ENCODE assay signal across 8 mouse cellular contexts in the genomic region with DNA sequence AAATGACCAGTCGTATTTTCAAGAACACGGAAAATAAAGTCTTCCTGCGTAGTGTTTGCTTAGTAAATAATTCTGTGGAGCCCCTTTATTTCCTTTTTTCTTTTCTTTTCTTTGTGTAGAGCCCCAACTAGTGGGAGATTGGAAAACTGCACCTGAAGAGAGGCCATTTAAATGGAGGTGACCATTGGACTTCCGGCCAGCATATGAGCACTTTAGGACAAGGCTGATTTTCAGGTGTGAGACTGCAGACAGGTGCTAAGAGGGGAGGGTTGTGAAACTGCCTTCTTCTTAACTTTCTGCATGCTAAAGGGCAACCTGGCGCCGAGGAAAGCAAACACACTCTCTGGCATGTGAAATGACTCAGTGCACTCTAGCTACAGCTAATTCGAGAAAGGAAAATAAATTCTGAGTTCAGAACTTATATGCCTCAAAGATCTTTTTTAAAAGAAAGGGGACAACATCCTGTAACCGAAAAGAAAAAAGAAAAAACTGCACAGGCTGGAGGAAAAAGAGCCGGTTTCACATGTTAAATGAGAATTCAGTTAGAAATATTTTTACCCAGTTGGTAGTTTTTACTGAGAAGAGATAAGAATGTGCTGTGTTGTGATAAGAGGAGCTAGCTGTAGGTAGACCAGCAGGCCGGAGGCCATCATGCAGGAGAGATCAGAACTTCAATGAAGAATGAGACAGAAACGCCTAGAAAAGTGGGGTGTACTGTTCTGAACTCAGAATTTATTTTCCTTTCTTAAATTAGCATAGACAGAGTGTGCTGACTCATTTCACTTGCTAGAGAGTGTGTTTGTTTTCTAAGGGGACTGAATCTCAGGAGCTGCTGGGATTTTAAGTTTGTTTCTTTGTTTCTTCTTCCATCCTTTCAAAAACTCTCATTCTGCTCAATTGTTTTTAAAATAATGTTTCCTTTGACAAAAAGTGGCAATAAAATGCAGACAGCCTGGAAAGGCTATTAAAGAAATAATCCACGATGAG.
DNase-seq lines count a peak whose midpoint lies in the region; ATAC-seq and TF ChIP-seq lines count a peak whose summit lies in the region.

No protein-coding gene starts in this region.

- peaks cover 18 to 26% of the 10 kb centered on the region in 2 experiments for H3K4me1 ChIP-seq in heart, embryonic 14.5 days (ENCODE audit: control insufficient read depth in 2 of 2, insufficient read depth in 2 of 2, low read length in 2 of 2)
- H3K4me1 ChIP-seq in kidney, postnatal 0 days (replicated peaks; ENCODE audit: insufficient read depth, low read length), result 0 out of 2 replicates have a peak, but pooled peaks cover 4% of the 10 kb centered on the region
- peaks cover 7 to 31% of the 10 kb centered on the region in 2 experiments for H3K4me1 ChIP-seq in liver, embryonic 14.5 days (replicated peaks; ENCODE audit: control insufficient read depth in 2 of 2, insufficient read depth in 2 of 2, low read length in 1 of 2)

- H3K27ac ChIP-seq in heart, embryonic 14.5 days (replicated peaks in 1 of 2; ENCODE audit: control insufficient read depth in 1 of 2, insufficient read depth in 1 of 2, low read depth in 2 of 2, low read length in 2 of 2), result no peak overlapping the region
- H3K27ac ChIP-seq in kidney, postnatal 0 days, result no peak overlapping the region
- peak overlapping the region; percentile 63 for H3K27ac ChIP-seq in liver, embryonic 14.5 days

- TF ChIP-seq CTCF in kidney, postnatal 0 days (IDR thresholded peaks at IDR 0.05; ENCODE audit: low read depth), result peak; percentile 94
- peak; percentile 77 for TF ChIP-seq CTCF in liver, embryonic 14.5 days (IDR thresholded peaks at IDR 0.05; ENCODE audit: low read depth)

- DNase-seq in CD4-positive, CD25-positive, alpha-beta regulatory T cell, adult 2 months (ENCODE audit: low read depth, low spot score), result peak; percentile 67
- DNase-seq in ZHBTc4 (ENCODE audit: low read depth, low spot score), result peak; percentile 40
- DNase-seq in embryo, embryonic 11 days, result peak; percentile 78
- DNase-seq in kidney, postnatal 0 days (ENCODE audit: low spot score), result peak; percentile 90
- peak; percentile 47 to 72 (median 57) for DNase-seq in liver, embryonic 14.5 days (ENCODE audit: low read depth in 3 of 3, low spot score in 3 of 3)
- peak; percentile 51 for DNase-seq in naive thymus-derived CD4-positive, alpha-beta T cell, adult 2 months (ENCODE audit: low read depth)
- peak; percentile 68 for DNase-seq in thymus, postnatal 0 days (ENCODE audit: low spot score)

- H3K9me3 ChIP-seq in heart, embryonic 14.5 days (ENCODE audit: control insufficient read depth, low read length), result no peaks in the 10 kb centered on the region
- no peaks in the 10 kb centered on the region for H3K9me3 ChIP-seq in kidney, postnatal 0 days (replicated peaks; ENCODE audit: low read length)
- no peaks in the 10 kb centered on the region for H3K9me3 ChIP-seq in liver, embryonic 14.5 days (ENCODE audit: control insufficient read depth, low read length)

- ATAC-seq in heart, embryonic 14.5 days (ENCODE audit: insufficient number of reproducible peaks, insufficient read depth, low FRiP score, low read depth), result no peak
- ATAC-seq in kidney, postnatal 0 days (replicated peaks; ENCODE audit: low FRiP score, low read depth), result peak; percentile 65; the same call in 1 of the 2 replicates
- peak; percentile 86 for ATAC-seq in liver, embryonic 14.5 days (ENCODE audit: insufficient read depth)

- H3K36me3 ChIP-seq in heart, embryonic 14.5 days (ENCODE audit: control insufficient read depth, insufficient read depth, low read length), result no peaks in the 10 kb centered on the region
- H3K36me3 ChIP-seq in kidney, postnatal 0 days (ENCODE audit: insufficient read depth, low read length), result no peaks in the 10 kb centered on the region
- H3K36me3 ChIP-seq in liver, embryonic 14.5 days (replicated peaks; ENCODE audit: control insufficient read depth, insufficient read depth, low read depth), result no peaks in the 10 kb centered on the region

- H3K9ac ChIP-seq in heart, embryonic 14.5 days (ENCODE audit: low read length), result peak overlapping the region; percentile 60; the same call in 1 of the 2 replicates
- H3K9ac ChIP-seq in kidney, postnatal 0 days (ENCODE audit: low read depth, low read length), result peak overlapping the region; percentile 4; the same call in 1 of the 2 replicates
- H3K9ac ChIP-seq in liver, embryonic 14.5 days (replicated peaks), result peak overlapping the region; percentile 50

- TF ChIP-seq EP300 in liver, embryonic 14.5 days (IDR thresholded peaks at IDR 0.05; ENCODE audit: low read depth), result peak; percentile 69

- H3K27me3 ChIP-seq in heart, embryonic 14.5 days (ENCODE audit: control insufficient read depth, insufficient read depth, low read length), result no peaks in the 10 kb centered on the region
- H3K27me3 ChIP-seq in kidney, postnatal 0 days (ENCODE audit: insufficient read depth, low read length), result no peaks in the 10 kb centered on the region
- H3K27me3 ChIP-seq in liver, embryonic 14.5 days (ENCODE audit: control insufficient read depth, insufficient read depth, low read length), result no peaks in the 10 kb centered on the region

- 38% methylated on average over 12 of the region's 12 CpGs for WGBS in heart, embryonic 14.5 days
- WGBS in kidney, postnatal 0 days, result 38% methylated on average over 12 of the region's 12 CpGs
- 10% methylated on average over 12 of the region's 12 CpGs for WGBS in liver, embryonic 14.5 days (ENCODE audit: insufficient replicate concordance)

- H3K4me3 ChIP-seq in heart, embryonic 14.5 days (ENCODE audit: control insufficient read depth in 1 of 2, insufficient read depth in 1 of 2, low read depth in 1 of 2, low read length in 2 of 2), result peak overlapping the region; percentile 21 to 24; a peak in 2 of 4 replicates
- peak overlapping the region; percentile 20 for H3K4me3 ChIP-seq in kidney, postnatal 0 days (replicated peaks; ENCODE audit: low read depth, low read length)
- H3K4me3 ChIP-seq in liver, embryonic 14.5 days (ENCODE audit: insufficient read depth in 1 of 2, low read depth in 2 of 2, low read length in 2 of 2), result peak overlapping the region; percentile 49 to 59

- peak overlapping the region; percentile 64 for H3K4me2 ChIP-seq in heart, embryonic 14.5 days (ENCODE audit: low read length)
- H3K4me2 ChIP-seq in kidney, postnatal 0 days (ENCODE audit: low read length), result peak overlapping the region; percentile 65
- H3K4me2 ChIP-seq in liver, embryonic 14.5 days (ENCODE audit: low read depth), result peak overlapping the region; percentile 76

Comparison
In these comparisons a context has a peak if more than half of its experiments do, and no peak if none do; other contexts are left out.
1. DNase-seq: peak in every context shown above with its lines; median percentile 90 in kidney, postnatal 0 days; 78 in embryo, embryonic 11 days; 68 in thymus, postnatal 0 days; 67 in CD4-positive, CD25-positive, alpha-beta regulatory T cell, adult 2 months; 57 in liver, embryonic 14.5 days; 51 in naive thymus-derived CD4-positive, alpha-beta T cell, adult 2 months; 40 in ZHBTc4.
2. H3K9ac ChIP-seq: peak in every context shown above with its lines; median percentile 60 in heart, embryonic 14.5 days; 50 in liver, embryonic 14.5 days; 4 in kidney, postnatal 0 days.